Comparison of ENCODE assay signal across 34 mouse cellular contexts in genomic region chr3:130256059-130256458, GRCm38 (mm10).
"Had no signal": no experiment of that assay in that cellular context is flagged by ENCODE, and none has a peak within 500 bp of the region (broad histone marks: within the 10 kb centered on the region; RNA-seq: fewer than 3 reads in every experiment).

No protein-coding gene starts in this region.

- ATAC-seq: hindbrain, embryonic 16.5 days; hindbrain, postnatal 0 days; inflammation-experienced regulatory T-cells, adult 6 months had no signal

- H3K4me2 ChIP-seq: heart, embryonic 11.5 days; heart, embryonic 12.5 days; heart, embryonic 13.5 days; heart, embryonic 15.5 days; hindbrain, embryonic 12.5 days; hindbrain, embryonic 13.5 days; hindbrain, embryonic 14.5 days; hindbrain, embryonic 15.5 days; kidney, embryonic 15.5 days had no signal

- H3K9ac ChIP-seq: heart, embryonic 12.5 days; heart, embryonic 13.5 days; heart, embryonic 15.5 days; hindbrain, embryonic 12.5 days; hindbrain, embryonic 13.5 days; hindbrain, embryonic 14.5 days; hindbrain, embryonic 15.5 days; kidney, embryonic 15.5 days had no signal

- DNase-seq: heart, adult 2 months; heart, postnatal 10 days; heart, postnatal 14 days; heart, postnatal 36 days; heart, postnatal 4 days; kidney, adult 11 months; kidney, adult 18-20 months; kidney, adult 2 months; kidney, adult 8-10 months; kidney, adult 9 months; kidney, postnatal 10 days; kidney, postnatal 14 days; kidney, postnatal 25 days; kidney, postnatal 36 days; kidney, postnatal 4 days; layer of hippocampus, adult 9-11 months; layer of hippocampus, postnatal 36 days had no signal

- H3K27ac ChIP-seq: heart, adult 2 months; heart, embryonic 10.5 days; heart, embryonic 13.5 days; heart, embryonic 15.5 days; hindbrain, embryonic 10.5 days; hindbrain, embryonic 12.5 days; hindbrain, embryonic 13.5 days; hindbrain, embryonic 14.5 days; hindbrain, embryonic 15.5 days; hindbrain, postnatal 0 days; kidney, embryonic 15.5 days; kidney, postnatal 0 days; layer of hippocampus, adult 2 months; left cerebral cortex, adult 2 months had no signal

- H3K27me3 ChIP-seq: heart, embryonic 12.5 days; heart, embryonic 13.5 days; heart, embryonic 15.5 days; hindbrain, embryonic 12.5 days; hindbrain, embryonic 13.5 days; hindbrain, embryonic 15.5 days; kidney, embryonic 15.5 days had no signal

- H3K9me3 ChIP-seq: heart, embryonic 15.5 days; hindbrain, embryonic 12.5 days; hindbrain, embryonic 13.5 days; hindbrain, embryonic 15.5 days; kidney, embryonic 15.5 days had no signal

- H3K4me3 ChIP-seq: heart, adult 2 months; heart, embryonic 10.5 days; heart, embryonic 12.5 days; heart, embryonic 13.5 days; heart, embryonic 15.5 days; hindbrain, embryonic 10.5 days; hindbrain, embryonic 12.5 days; hindbrain, embryonic 13.5 days; hindbrain, embryonic 15.5 days; kidney, embryonic 15.5 days; layer of hippocampus, adult 2 months; left cerebral cortex, adult 2 months had no signal

- H3K4me1 ChIP-seq: heart, embryonic 15.5 days; hindbrain, embryonic 10.5 days; hindbrain, embryonic 12.5 days; hindbrain, embryonic 13.5 days; hindbrain, embryonic 15.5 days; kidney, embryonic 15.5 days had no signal

- H3K36me3 ChIP-seq: heart, embryonic 10.5 days; heart, embryonic 12.5 days; heart, embryonic 13.5 days; heart, embryonic 15.5 days; hindbrain, embryonic 10.5 days; hindbrain, embryonic 12.5 days; hindbrain, embryonic 13.5 days; hindbrain, embryonic 15.5 days; kidney, embryonic 15.5 days had no signal
